Mouse (Mus musculus) myocyte (in vitro differentiated cells): ENCODE results near the gene Tmem192. TPM values are rescaled to one million over a fixed set of nuclear protein-coding genes. Genes with fewer than 3 reads are reported as not detected.

ENCODE experiments used
- H3K27me3 ChIP-seq: one replicate; pipeline ENCODE4 v1.6.1; 2011; ENCODE audit not compliant: control insufficient read depth, insufficient read depth, insufficient read length
- H3K36me3 ChIP-seq: one replicate; pipeline ENCODE4 v1.6.1; 2011; ENCODE audit not compliant: control insufficient read depth, insufficient read depth
- H3K4me2 ChIP-seq: one replicate; pipeline ENCODE4 v1.6.1; 2011; ENCODE audit warnings: low read depth, control low read depth
- H3K4me3 ChIP-seq: one replicate; pipeline ENCODE4 v1.5.1; 2011; ENCODE audit warnings: mild to moderate bottlenecking, control low read depth, moderate library complexity
- H3K79me2 ChIP-seq: one replicate; pipeline ENCODE4 v1.6.1; 2011; ENCODE audit not compliant: control insufficient read depth, insufficient read depth
- H3ac ChIP-seq: one replicate; pipeline ENCODE4 v1.6.1; 2011; ENCODE audit not compliant: control insufficient read depth, insufficient read length
- CEBPB ChIP-seq: IDR thresholded peaks from 2 replicates; pipeline ENCODE4 v1.6.1; 2011; ENCODE audit warnings: mild to moderate bottlenecking, moderate library complexity; ENCODE audit not compliant: poor library complexity, insufficient read depth, severe bottlenecking
- E2F4 ChIP-seq: IDR thresholded peaks from one replicate; pipeline ENCODE4 v1.6.1; 2011; ENCODE audit warnings: mild to moderate bottlenecking, control low read depth, moderate library complexity; ENCODE audit not compliant: insufficient read depth
- MAX ChIP-seq: IDR thresholded peaks from one replicate; pipeline ENCODE4 v1.6.1; 2011; ENCODE audit warnings: low read depth, mild to moderate bottlenecking, control low read depth
- MYOD1 ChIP-seq, 3 experiments: IDR thresholded peaks; one replicate each; pipeline ENCODE4 v1.6.1; 2011; ENCODE audit warnings: control low read depth in 2 of 3, low read depth in 2 of 3, mild to moderate bottlenecking in 2 of 3, moderate library complexity in 1 of 3; ENCODE audit not compliant: insufficient read length in 2 of 3, control insufficient read depth in 1 of 3
- MYOG ChIP-seq, 3 experiments: IDR thresholded peaks; one replicate each; pipeline ENCODE4 v1.6.1; 2011; ENCODE audit warnings: control low read depth in 2 of 3, low read depth in 2 of 3, mild to moderate bottlenecking in 2 of 3; ENCODE audit not compliant: insufficient read length in 2 of 3, control insufficient read depth in 1 of 3, insufficient read depth in 1 of 3
- POLR2A ChIP-seq: IDR thresholded peaks from one replicate; pipeline ENCODE4 v1.6.1; 2011; ENCODE audit warnings: low read depth, mild to moderate bottlenecking, control low read depth, moderate library complexity; ENCODE audit not compliant: insufficient read length
- POLR2AphosphoS2 ChIP-seq: IDR thresholded peaks from one replicate; pipeline ENCODE4 v1.6.1; 2011; ENCODE audit warnings: low read depth, control low read depth; ENCODE audit not compliant: insufficient read length
- REST ChIP-seq: IDR thresholded peaks from one replicate; pipeline ENCODE4 v1.6.1; 2011; ENCODE audit warnings: mild to moderate bottlenecking, control low read depth, moderate library complexity; ENCODE audit not compliant: insufficient read depth, insufficient read length
- SRF ChIP-seq: IDR thresholded peaks from one replicate; pipeline ENCODE4 v1.6.1; 2011; ENCODE audit warnings: low read depth; ENCODE audit not compliant: control insufficient read depth, insufficient read length
- TCF12 ChIP-seq: IDR thresholded peaks from one replicate; pipeline ENCODE4 v1.6.1; 2011; ENCODE audit warnings: mild to moderate bottlenecking, control low read depth; ENCODE audit not compliant: poor library complexity, insufficient read depth, severe bottlenecking
- TCF3 ChIP-seq: IDR thresholded peaks from one replicate; pipeline ENCODE4 v1.6.1; 2011; ENCODE audit warnings: low read depth, control low read depth; ENCODE audit not compliant: insufficient read length
- USF1 ChIP-seq: IDR thresholded peaks from one replicate; pipeline ENCODE4 v1.6.1; 2011; ENCODE audit warnings: low read depth, mild to moderate bottlenecking, control low read depth, moderate library complexity
- polyA plus RNA-seq: library from polyadenylated mRNA; unstranded; fragments of >200 nt; fragmentation: generic; extraction: Trizol; gene quantifications from one replicate; pipeline ENCODE4 v1.2.1, GENCODE M21; 2012; ENCODE audit warnings: missing spikeins

Gene Tmem192
- polyA plus RNA-seq, 1 experiment, result 38.5 TPM

- Histone ChIP-seq H3K79me2 (no peaks in the 10 kb centered on the region), H3K4me2 (no peak overlapping the region), H3ac (no peak overlapping the region), H3K27me3 (no peaks in the 10 kb centered on the region), H3K4me3 (no peak overlapping the region), H3K36me3 (no peaks in the 10 kb centered on the region)
- no peak for TF ChIP-seq E2F4
- no peak for TF ChIP-seq POLR2A
- no peak for TF ChIP-seq CEBPB
- TF ChIP-seq TCF3, result no peak
- no peak for TF ChIP-seq POLR2AphosphoS2
- no peak for TF ChIP-seq MYOD1 (IDR thresholded peaks at IDR 0.05; ENCODE audit: control insufficient read depth in 1 of 3, insufficient read length in 2 of 3, low read depth in 2 of 3)
- TF ChIP-seq SRF, result no peak
- no peak for TF ChIP-seq MYOG (IDR thresholded peaks at IDR 0.05; ENCODE audit: control insufficient read depth in 1 of 3, insufficient read depth in 1 of 3, insufficient read length in 2 of 3, low read depth in 2 of 3)
- no peak for TF ChIP-seq USF1
- no peak for TF ChIP-seq TCF12
- no peak for TF ChIP-seq MAX
- TF ChIP-seq REST, result no peak
These were observed 4.0 kb upstream of the Tmem192 start for GRCm38 (mm10) chr8:64942946-64943345.

- no peak for TF ChIP-seq E2F4
- Histone ChIP-seq H3K36me3 (no peaks in the 10 kb centered on the region), H3K27me3 (no peaks in the 10 kb centered on the region), H3K79me2 (no peaks in the 10 kb centered on the region), H3ac (no peak overlapping the region), H3K4me3 (no peak overlapping the region), H3K4me2 (no peak overlapping the region)
These were observed 2.2 kb upstream of the Tmem192 start for GRCm38 (mm10) chr8:64944831-64945230.

GRCm38 (mm10) chr8:64945606-64946005 is 1.4 kb upstream of the Tmem192 start:
- Histone ChIP-seq H3K4me3 (peak overlapping the region; percentile 48), H3ac (no peak overlapping the region), H3K27me3 (no peaks in the 10 kb centered on the region), H3K4me2 (no peak overlapping the region), H3K79me2 (no peaks in the 10 kb centered on the region), H3K36me3 (no peaks in the 10 kb centered on the region)
- no peak for TF ChIP-seq POLR2AphosphoS2
- TF ChIP-seq REST, result no peak
- TF ChIP-seq USF1, result no peak
- no peak for TF ChIP-seq MAX
- TF ChIP-seq SRF, result no peak
- TF ChIP-seq E2F4, result no peak
- no peak for TF ChIP-seq CEBPB
- no peak for TF ChIP-seq MYOG (IDR thresholded peaks at IDR 0.05; ENCODE audit: control insufficient read depth in 1 of 3, insufficient read depth in 1 of 3, insufficient read length in 2 of 3, low read depth in 2 of 3)
- no peak for TF ChIP-seq MYOD1 (IDR thresholded peaks at IDR 0.05; ENCODE audit: control insufficient read depth in 1 of 3, insufficient read length in 2 of 3, low read depth in 2 of 3)
- TF ChIP-seq POLR2A, result no peak
- no peak for TF ChIP-seq TCF12
- TF ChIP-seq TCF3, result no peak

DNA sequence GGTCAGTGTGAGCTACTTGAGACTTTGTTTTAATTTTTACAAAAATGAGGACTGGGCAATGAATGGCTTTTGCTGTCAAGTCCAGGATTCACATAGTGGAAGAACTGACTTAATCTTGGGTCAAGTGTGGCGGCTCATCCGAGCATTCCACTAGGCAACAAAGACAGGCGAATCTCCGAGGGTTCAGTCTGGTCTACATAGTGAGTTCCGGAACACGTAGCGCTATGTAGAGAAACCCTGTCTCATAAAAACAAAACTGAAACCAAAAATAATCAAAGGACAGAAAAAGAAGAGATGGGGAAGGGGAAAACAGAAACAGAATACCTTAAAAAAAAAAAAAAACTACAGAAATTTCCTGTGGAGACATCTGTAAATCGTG is 555 bp upstream of the Tmem192 start:
- Histone ChIP-seq H3ac (no peak overlapping the region), H3K4me2 (peak overlapping the region; percentile 82), H3K4me3 (peak overlapping the region; percentile 48), H3K79me2 (no peaks in the 10 kb centered on the region), H3K27me3 (no peaks in the 10 kb centered on the region), H3K36me3 (no peaks in the 10 kb centered on the region)
- no peak for TF ChIP-seq MAX
- TF ChIP-seq E2F4, result no peak
- no peak for TF ChIP-seq MYOD1 (IDR thresholded peaks at IDR 0.05; ENCODE audit: control insufficient read depth in 1 of 3, insufficient read length in 2 of 3, low read depth in 2 of 3)
- no peak for TF ChIP-seq POLR2AphosphoS2
- TF ChIP-seq TCF3, result no peak
- TF ChIP-seq SRF, result no peak
- no peak for TF ChIP-seq TCF12
- no peak for TF ChIP-seq REST
- no peak for TF ChIP-seq POLR2A
- TF ChIP-seq MYOG (IDR thresholded peaks at IDR 0.05; ENCODE audit: control insufficient read depth in 1 of 3, insufficient read depth in 1 of 3, insufficient read length in 2 of 3, low read depth in 2 of 3), result no peak

GRCm38 (mm10) chr8:64947698-64948034 is 681 bp downstream of the Tmem192 start:
- TF ChIP-seq REST (no peak), TCF3 (no peak), TCF12 (no peak), SRF (no peak), E2F4 (no peak), MAX (no peak), POLR2A (no peak), POLR2AphosphoS2 (no peak), USF1 (no peak), MYOD1 (IDR thresholded peaks at IDR 0.05; ENCODE audit: control insufficient read depth in 1 of 3, insufficient read length in 2 of 3, low read depth in 2 of 3) (no peak), MYOG (IDR thresholded peaks at IDR 0.05; ENCODE audit: control insufficient read depth in 1 of 3, insufficient read depth in 1 of 3, insufficient read length in 2 of 3, low read depth in 2 of 3) (no peak), CEBPB (no peak)
- Histone ChIP-seq H3K36me3 (no peaks in the 10 kb centered on the region), H3K79me2 (no peaks in the 10 kb centered on the region), H3ac (peak overlapping the region; percentile 10), H3K4me3 (peak overlapping the region; percentile 48), H3K27me3 (no peaks in the 10 kb centered on the region), H3K4me2 (peak overlapping the region; percentile 94)
